Comparison of ENCODE assay signal across 28 mouse cellular contexts in genomic region chr16:96791307-96791706, GRCm38 (mm10).
A peak's percentile ranks its signal among the peaks of the same experiment; 100 is the strongest.
DNase-seq lines count a peak whose midpoint lies in the region; ATAC-seq and TF ChIP-seq lines count a peak whose summit lies in the region.
"Had no signal": no experiment of that assay in that cellular context is flagged by ENCODE, and none has a peak within 500 bp of the region (broad histone marks: within the 10 kb centered on the region; RNA-seq: fewer than 3 reads in every experiment).

No protein-coding gene starts in this region.

- H3K27ac ChIP-seq in kidney, adult 2 months (ENCODE audit: insufficient read depth, low read depth, low read length): no peak overlapping the region
- no peak overlapping the region for H3K27ac ChIP-seq in liver, embryonic 12.5 days
- H3K27ac ChIP-seq in intestine, postnatal 0 days (ENCODE audit: low read depth, low read length): no peak overlapping the region
- H3K27ac ChIP-seq: embryonic facial prominence, embryonic 10.5 days; embryonic facial prominence, embryonic 15.5 days; forebrain, embryonic 12.5 days; hindbrain, embryonic 10.5 days; hindbrain, embryonic 15.5 days; limb, embryonic 10.5 days; limb, embryonic 15.5 days; macrophage had no signal

- H3K4me3 ChIP-seq in kidney, adult 2 months (ENCODE audit: insufficient read depth, low read depth, low read length): no peak overlapping the region
- H3K4me3 ChIP-seq in liver, embryonic 12.5 days: no peak overlapping the region
- no peak overlapping the region for H3K4me3 ChIP-seq in intestine, postnatal 0 days (ENCODE audit: low read depth, low read length)
- H3K4me3 ChIP-seq: embryonic facial prominence, embryonic 10.5 days; embryonic facial prominence, embryonic 15.5 days; forebrain, embryonic 12.5 days; hindbrain, embryonic 10.5 days; hindbrain, embryonic 15.5 days; limb, embryonic 10.5 days; limb, embryonic 15.5 days had no signal

- no peak for TF ChIP-seq CTCF in kidney, adult 2 months (conservative IDR thresholded peaks at IDR 0.05; ENCODE audit: insufficient read depth, insufficient read length, low read depth, low read length)
- no peak for TF ChIP-seq CTCF in intestine, postnatal 0 days (IDR thresholded peaks at IDR 0.05; ENCODE audit: low read depth)

- 55% methylated on average over 2 of the region's 2 CpGs for WGBS in kidney, adult 2 months
- 37% methylated on average over 2 of the region's 2 CpGs for WGBS in liver, embryonic 12.5 days (ENCODE audit: insufficient replicate concordance)
- 78% methylated on average over 2 of the region's 2 CpGs for WGBS in intestine, postnatal 0 days

- no peak overlapping the region for H3K4me2 ChIP-seq in liver, embryonic 12.5 days
- H3K4me2 ChIP-seq in intestine, postnatal 0 days (replicated peaks; ENCODE audit: low read depth): no peak overlapping the region
- H3K4me2 ChIP-seq: embryonic facial prominence, embryonic 15.5 days; forebrain, embryonic 12.5 days; hindbrain, embryonic 15.5 days; limb, embryonic 15.5 days had no signal

- H3K4me1 ChIP-seq in kidney, adult 2 months (ENCODE audit: control insufficient read depth, insufficient read depth, low read length): no peaks in the 10 kb centered on the region
- no peaks in the 10 kb centered on the region for H3K4me1 ChIP-seq in liver, embryonic 12.5 days
- no peaks in the 10 kb centered on the region for H3K4me1 ChIP-seq in intestine, postnatal 0 days (replicated peaks; ENCODE audit: control insufficient read depth, insufficient read depth, low read length)
- H3K4me1 ChIP-seq: embryonic facial prominence, embryonic 10.5 days; embryonic facial prominence, embryonic 15.5 days; limb, embryonic 10.5 days had no signal

- no peaks in the 10 kb centered on the region for H3K9me3 ChIP-seq in liver, embryonic 12.5 days (replicated peaks)
- H3K9me3 ChIP-seq in intestine, postnatal 0 days (ENCODE audit: control insufficient read depth): no peaks in the 10 kb centered on the region
- H3K9me3 ChIP-seq: embryonic facial prominence, embryonic 10.5 days; embryonic facial prominence, embryonic 15.5 days; forebrain, embryonic 12.5 days; hindbrain, embryonic 10.5 days; hindbrain, embryonic 15.5 days; limb, embryonic 10.5 days; limb, embryonic 15.5 days had no signal

- H3K36me3 ChIP-seq in kidney, adult 2 months (ENCODE audit: control insufficient read depth, insufficient read depth, low read length): no peaks in the 10 kb centered on the region
- H3K36me3 ChIP-seq in liver, embryonic 12.5 days: no peaks in the 10 kb centered on the region
- no peaks in the 10 kb centered on the region for H3K36me3 ChIP-seq in intestine, postnatal 0 days (ENCODE audit: control insufficient read depth, insufficient read depth)
- H3K36me3 ChIP-seq: embryonic facial prominence, embryonic 10.5 days; embryonic facial prominence, embryonic 15.5 days; forebrain, embryonic 12.5 days; hindbrain, embryonic 10.5 days; limb, embryonic 10.5 days; limb, embryonic 15.5 days had no signal

- no peak overlapping the region for H3K9ac ChIP-seq in liver, embryonic 12.5 days
- H3K9ac ChIP-seq in intestine, postnatal 0 days (ENCODE audit: low read depth, low read length): no peak overlapping the region
- H3K9ac ChIP-seq: embryonic facial prominence, embryonic 15.5 days; forebrain, embryonic 12.5 days; forebrain, postnatal 0 days; hindbrain, embryonic 15.5 days; limb, embryonic 15.5 days had no signal

- 0 out of 2 replicates have a peak, but pooled peaks have one; percentile 44 for ATAC-seq in liver, embryonic 12.5 days
- ATAC-seq in intestine, postnatal 0 days: peak; percentile 87
- ATAC-seq: activated CD4-positive, CD25-positive, alpha-beta regulatory T cell, adult 4 months; forebrain, postnatal 0 days; inflammation-experienced regulatory T-cells, adult 6 months had no signal

- H3K27me3 ChIP-seq in kidney, adult 2 months (replicated peaks; ENCODE audit: control insufficient read depth, insufficient read depth, low read length): no peaks in the 10 kb centered on the region
- no peaks in the 10 kb centered on the region for H3K27me3 ChIP-seq in liver, embryonic 12.5 days (replicated peaks)
- H3K27me3 ChIP-seq in intestine, postnatal 0 days (replicated peaks; ENCODE audit: control insufficient read depth, insufficient read depth, low read length): no peaks in the 10 kb centered on the region
- H3K27me3 ChIP-seq: CH12.LX; embryonic facial prominence, embryonic 15.5 days; forebrain, embryonic 12.5 days; hindbrain, embryonic 15.5 days; limb, embryonic 15.5 days had no signal

- DNase-seq in kidney, adult 2 months: peak; percentile 34
- DNase-seq in kidney, postnatal 14 days: no peak
- no peak for DNase-seq in liver
- no peak for DNase-seq in layer of hippocampus, postnatal 36 days
- no peak for DNase-seq in layer of hippocampus, postnatal 14 days (ENCODE audit: low spot score in 2 of 2)
- DNase-seq: adrenal gland, adult 2 months; cerebellum, adult 8-10 months; cerebellum, postnatal 36 days; forebrain, postnatal 0 days; heart, postnatal 14 days; kidney, postnatal 4 days; lung, adult 2 months; midbrain, embryonic 14.5 days; spleen, adult 18-20 months; thymus, postnatal 14 days had no signal

- TF ChIP-seq POLR2A in kidney, adult 2 months (IDR thresholded peaks at IDR 0.05; ENCODE audit: low read depth, low read length): no peak
